Mouse (Mus musculus) bone marrow, adult 2 months (tissue): ENCODE results near the gene Olfr355.

ENCODE experiments used
- CTCF ChIP-seq: fragments of 200-500 bp; IDR thresholded peaks from 2 replicates; pipeline ENCODE4 v1.5.1; 2011; ENCODE audit warnings: low read length, control low read depth; ENCODE audit not compliant: control insufficient read depth, insufficient read depth
- POLR2A ChIP-seq: fragments of 200-500 bp; IDR thresholded peaks from 2 replicates; pipeline ENCODE4 v1.6.1; 2011; ENCODE audit warnings: low read depth, mild to moderate bottlenecking, control low read depth, low read length, borderline replicate concordance; ENCODE audit not compliant: control insufficient read depth

DNA sequence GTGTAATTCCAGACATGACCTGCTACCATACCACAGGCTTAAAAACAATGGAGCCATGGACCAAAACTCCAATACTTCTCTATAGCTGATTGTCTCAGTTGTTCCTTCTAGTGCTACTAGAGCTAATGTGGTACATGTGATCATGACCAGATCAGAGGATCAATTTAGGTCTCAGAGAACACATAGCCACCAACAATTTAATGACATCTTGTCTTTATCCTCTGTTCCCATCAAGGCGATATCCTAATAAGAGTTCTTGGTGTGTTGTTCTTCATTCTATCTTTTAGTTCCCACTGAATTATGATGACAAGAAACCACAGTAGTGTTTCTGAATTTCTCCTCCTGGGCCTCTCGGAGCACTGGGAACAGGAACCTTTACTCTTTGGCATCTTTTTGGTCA, 8.1 kb upstream of the Olfr355 start, which contains the start of gene Olfr356:
- TF ChIP-seq CTCF (no peak), POLR2A (no peak)
